Mouse (Mus musculus) CH12.LX (cell line): ENCODE measurements at regions not wholly inside any gene's neighbourhood (a gene's known extent, or its start where the extent isn't known, plus 50 kb on each side); places are given as distances from the start of the nearest gene placed in this dataset.

Source experiments
- GABPA ChIP-seq: IDR thresholded peaks from 2 replicates; pipeline ENCODE4 v1.6.1; 2012; ENCODE audit warnings: low read depth, low read length, improper control_type of control experiment, inconsistent platforms; ENCODE audit not compliant: insufficient replicate concordance
- POLR2AphosphoS2 ChIP-seq: IDR thresholded peaks from 2 replicates; pipeline ENCODE4 v1.6.1; 2011; ENCODE audit warnings: low read depth, low read length, improper control_type of control experiment
- SIN3A ChIP-seq: IDR thresholded peaks from 2 replicates; pipeline ENCODE4 v1.6.1; 2012; ENCODE audit warnings: low read length, improper control_type of control experiment, inconsistent platforms

- TF ChIP-seq GABPA (no peak), POLR2AphosphoS2 (no peak), SIN3A (no peak)
Measured at GRCm38 (mm10) chr7:70584480-70584879, 217.9 kb upstream of the Nr2f2 start.
